Mouse (Mus musculus) heart, adult 2 months (tissue): ENCODE measurements around the gene Klhl42. TPM values are rescaled to one million over a fixed set of nuclear protein-coding genes. Genes with fewer than 3 reads are reported as not detected.

Experiments
- DNase-seq, 2 experiments: peaks; one replicate each; pipeline ENCODE4 v3.0.0; 2021
- H3K27ac ChIP-seq: fragments of 200-600 bp; 2 replicates; pipeline ENCODE4 v1.8.1; 2022
- H3K27me3 ChIP-seq: fragments of 200-500 bp; 2 replicates; pipeline ENCODE4 v1.6.1; 2012; ENCODE audit warnings: mild to moderate bottlenecking, low read length, inconsistent platforms, mixed read lengths; ENCODE audit not compliant: control insufficient read depth, insufficient read depth
- H3K36me3 ChIP-seq: fragments of 200-500 bp; 2 replicates; pipeline ENCODE4 v1.6.1; 2012; ENCODE audit warnings: low read length, inconsistent platforms; ENCODE audit not compliant: control insufficient read depth, insufficient read depth
- H3K4me1 ChIP-seq: fragments of 200-500 bp; 2 replicates; pipeline ENCODE4 v1.6.1; 2011; ENCODE audit warnings: low read length; ENCODE audit not compliant: control insufficient read depth, insufficient read depth
- H3K4me3 ChIP-seq: fragments of 200-600 bp; 2 replicates; pipeline ENCODE4 v1.8.1; 2022
- H3K79me2 ChIP-seq: fragments of 200-500 bp; replicated peaks from 2 replicates; pipeline ENCODE4 v1.6.1; 2012; ENCODE audit warnings: mild to moderate bottlenecking, inconsistent platforms, low read length, moderate library complexity, mixed read lengths; ENCODE audit not compliant: control insufficient read depth, insufficient read depth
- H3K9ac ChIP-seq: fragments of 200-500 bp; 2 replicates; pipeline ENCODE4 v1.6.1; 2012; ENCODE audit warnings: low read depth, mild to moderate bottlenecking, control low read depth, inconsistent platforms, low read length, mixed read lengths
- CTCF ChIP-seq: fragments of 200-600 bp; IDR thresholded peaks from 2 replicates; pipeline ENCODE4 v1.8.1; 2022; ENCODE audit warnings: antibody characterized with exemption, mild to moderate bottlenecking, moderate library complexity
- EP300 ChIP-seq: fragments of 200-500 bp; IDR thresholded peaks from 2 replicates; pipeline ENCODE4 v1.6.1; 2011; ENCODE audit warnings: low read depth, low read length, control low read depth; ENCODE audit not compliant: insufficient read depth
- POLR2A ChIP-seq: fragments of 200-500 bp; IDR thresholded peaks from 2 replicates; pipeline ENCODE4 v1.6.1; 2011; ENCODE audit warnings: mild to moderate bottlenecking, low read depth, low read length, control low read depth; ENCODE audit not compliant: insufficient read depth
- WGBS: fragments of 180-500 bp; shearing (Covaris S2); methylation state at CpG from one replicate; pipeline ENCODE4 v1.1.7; 2018; 5-methylcytosine and 5-hydroxymethylcytosine counted together
- intact Hi-C: fragments of 180-260 bp; cut with DNase I; formaldehyde crosslinking; loops from one replicate; pipeline ENCODE4 v1.15.1; 2025
- long read RNA-seq: library from polyadenylated mRNA; stranded (forward); transcript quantifications from one replicate; pipeline ENCODE4 v2.0.0, GENCODE M21; 2021
- polyA plus RNA-seq: library from polyadenylated mRNA; depleted of rRNA; stranded (reverse); fragments of >200 nt; gene quantifications from 2 replicates; pipeline ENCODE4 v1.2.3, GENCODE M21; 2012; rRNA removed
- total RNA-seq, 2 experiments: library from RNA; stranded (reverse); gene quantifications; 2 replicates each; pipeline ENCODE4 v1.2.3; 2021

Gene Klhl42
- 1 to 10 TPM; 4.7 to 5.8 TPM for total RNA-seq
- 4.0 and 5.1 TPM in 2 replicates for polyA plus RNA-seq
- long read RNA-seq, full-length matches to known transcripts: 3 of 3 reads
- long read RNA-seq, partial matches to known transcripts: 0 of 3 reads
- long read RNA-seq, other reads (novel, unspliced or antisense): 0 of 3 reads

- WGBS: under 1% methylated on average over 99 of the region's 99 CpGs
These were observed at the start of gene Klhl42 for GRCm38 (mm10) chr6:147091136-147092120. Gene Klhl42 (plus strand): TSS chr6:147091379.

GRCm38 (mm10) chr6:147042291-147043290 lies 48.6 kb upstream of the Klhl42 start, which contains the start of gene Mrps35:
Gene Mrps35 (plus strand): TSS chr6:147042764.
- TF ChIP-seq EP300 (peak; percentile 53; the same call in 1 of the 2 replicates), POLR2A (peak; percentile 81), CTCF (0 out of 2 replicates have a peak, but pooled peaks have one; percentile 8)
- Histone ChIP-seq H3K9ac (peak within 1 kb of the TSS; percentile 97), H3K27ac (peak within 1 kb of the TSS; percentile 79), H3K36me3 (peaks cover 5% of the 10 kb centered on the region), H3K4me1 (peaks cover 1% of the 10 kb centered on the region), H3K79me2 (peaks cover 4% of the 10 kb centered on the region; the same call in 1 of the 2 replicates), H3K27me3 (no peaks in the 10 kb centered on the region), H3K4me3 (peak within 1 kb of the TSS; percentile 78)
- DNase-seq: peak; percentile 91 to 94
- intact Hi-C loops: loop anchor here (2.0 kb wide), 1 partner anchor 48 kb away; the partner anchor contains the start of gene Klhl42
- 3% methylated on average over 66 of the region's 66 CpGs for WGBS

More at GRCm38 (mm10) chr6:147091136-147092120, at the start of gene Klhl42:
- peak within 1 kb of the TSS; percentile 97 for H3K9ac ChIP-seq
- H3K36me3 ChIP-seq: peaks cover 6% of the 10 kb centered on the region; the same call in 1 of the 2 replicates
- peak within 1 kb of the TSS; percentile 96 for H3K4me3 ChIP-seq
- TF ChIP-seq CTCF: no peak
- peak; percentile 91 for TF ChIP-seq POLR2A
- TF ChIP-seq EP300: 0 out of 2 replicates have a peak, but pooled peaks have one; percentile 8
- H3K27me3 ChIP-seq: no peaks in the 10 kb centered on the region; the same call in 1 of the 2 replicates
- H3K4me1 ChIP-seq: peaks cover 4% of the 10 kb centered on the region
- peaks cover 2% of the 10 kb centered on the region for H3K79me2 ChIP-seq
- peak within 1 kb of the TSS; percentile 84 for H3K27ac ChIP-seq
- DNase-seq: peak; percentile 89 to 90
- intact Hi-C loops: loop anchor here (2.0 kb wide), 1 partner anchor 49 kb away; the partner anchor contains the start of gene Mrps35

GRCm38 (mm10) chr6:147043633-147044032 lies 47.5 kb upstream of the Klhl42 start:
- WGBS: 37% methylated on average over 7 of the region's 7 CpGs
- DNase-seq: no peak
- TF ChIP-seq POLR2A (no peak), CTCF (no peak), EP300 (no peak)
- Histone ChIP-seq H3K4me1 (peaks cover 1% of the 10 kb centered on the region), H3K27me3 (no peaks in the 10 kb centered on the region), H3K36me3 (peaks cover 5% of the 10 kb centered on the region), H3K27ac (no peak overlapping the region; the same call in 1 of the 2 replicates), H3K4me3 (peak overlapping the region; percentile 78), H3K9ac (no peak overlapping the region), H3K79me2 (peaks cover 4% of the 10 kb centered on the region; the same call in 1 of the 2 replicates)
- intact Hi-C loops: loop anchor here (2.0 kb wide), 1 partner anchor 47 kb away; the partner anchor contains the start of gene Klhl42

- no peaks in the 10 kb centered on the region for H3K79me2 ChIP-seq
- no peaks in the 10 kb centered on the region for H3K4me1 ChIP-seq
- H3K36me3 ChIP-seq: no peaks in the 10 kb centered on the region
- no peak overlapping the region for H3K9ac ChIP-seq
- intact Hi-C loops: no loop called here
- H3K4me3 ChIP-seq: no peak overlapping the region
- 96% methylated on average over 13 of the region's 13 CpGs for WGBS
- H3K27ac ChIP-seq: no peak overlapping the region
- DNase-seq: no peak
- H3K27me3 ChIP-seq: no peaks in the 10 kb centered on the region
- TF ChIP-seq EP300 (no peak), CTCF (no peak), POLR2A (no peak)
These were observed 41.9 kb upstream of the Klhl42 start for GRCm38 (mm10) chr6:147049239-147049805.

DNA sequence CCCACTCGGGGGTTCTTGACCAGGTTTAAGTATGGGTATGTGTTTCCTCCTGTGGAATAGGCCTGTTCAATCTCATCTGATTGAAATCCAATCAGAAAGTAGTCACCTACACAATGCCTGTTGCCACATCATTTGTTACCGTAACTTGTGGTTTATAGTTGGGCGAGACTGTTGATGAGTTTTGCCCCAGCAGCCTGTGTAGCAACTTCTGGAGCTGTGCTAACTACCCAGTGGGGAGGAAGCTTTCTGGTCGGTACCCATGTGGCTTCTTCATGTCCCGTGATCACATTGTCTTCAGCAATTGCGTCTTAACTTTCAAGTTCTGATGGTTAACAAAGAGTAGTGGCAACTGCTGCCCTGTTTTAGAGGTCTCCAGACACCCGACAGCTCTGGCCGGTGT lies 39.5 kb upstream of the Klhl42 start:
- intact Hi-C loops: no loop called here
- H3K36me3 ChIP-seq: peaks cover 6% of the 10 kb centered on the region
- no peak for TF ChIP-seq POLR2A
- TF ChIP-seq CTCF: no peak
- TF ChIP-seq EP300: no peak
- H3K27ac ChIP-seq: no peak overlapping the region
- peaks cover 2% of the 10 kb centered on the region; the same call in 1 of the 2 replicates for H3K4me1 ChIP-seq
- H3K27me3 ChIP-seq: no peaks in the 10 kb centered on the region
- H3K4me3 ChIP-seq: no peak overlapping the region
- WGBS: 93% methylated on average over 8 of the region's 8 CpGs
- H3K79me2 ChIP-seq: no peaks in the 10 kb centered on the region
- DNase-seq: no peak
- H3K9ac ChIP-seq: no peak overlapping the region
